Mouse (Mus musculus): Measurements from ENCODE around the gene Usf1. TPM values are rescaled to one million over a fixed set of nuclear protein-coding genes. Genes with fewer than 3 reads are reported as not detected.

The Usf1 gene
- polyA plus RNA-seq, 1 experiment from 2014 or later: 53.3 TPM

DNA sequence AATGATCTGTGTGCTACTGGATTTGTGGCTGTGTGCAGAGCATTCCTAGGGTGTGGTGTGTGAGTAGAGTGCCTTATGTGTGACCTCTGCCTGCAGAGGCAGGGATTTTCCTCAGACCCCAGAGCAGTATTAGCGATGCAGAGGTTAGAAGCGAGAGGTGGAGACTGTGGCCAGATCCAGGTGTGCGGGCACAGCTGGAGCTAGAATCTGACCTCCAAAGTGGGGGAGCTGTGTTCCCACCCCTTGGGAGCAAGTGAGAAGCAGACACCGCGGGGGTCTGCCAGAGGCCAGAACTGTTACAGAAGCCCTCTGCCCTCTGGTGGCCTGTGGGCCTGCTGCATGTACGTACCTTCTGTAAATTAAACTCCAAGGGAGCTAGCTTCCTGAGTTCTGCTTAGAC is 24.0 kb upstream of the Usf1 start:
- Histone ChIP-seq H3K9ac (peak overlapping the region; percentile 65; the same call in 1 of the 2 replicates), H3K36me3 (no peaks in the 10 kb centered on the region), H3K4me1 (no peaks in the 10 kb centered on the region), H3K9me3 (no peaks in the 10 kb centered on the region), H3K4me2 (peak overlapping the region; percentile 62), H3K27ac (replicated peaks) (no peak overlapping the region), H3K27me3 (replicated peaks) (peaks cover 14% of the 10 kb centered on the region), H3K4me3 (peak overlapping the region; percentile 33)
- WGBS: 12% methylated on average over 6 of the region's 6 CpGs
- ATAC-seq (ENCODE audit: extremely low read depth, insufficient number of reproducible peaks, low FRiP score, low TSS enrichment): no peak

DNA sequence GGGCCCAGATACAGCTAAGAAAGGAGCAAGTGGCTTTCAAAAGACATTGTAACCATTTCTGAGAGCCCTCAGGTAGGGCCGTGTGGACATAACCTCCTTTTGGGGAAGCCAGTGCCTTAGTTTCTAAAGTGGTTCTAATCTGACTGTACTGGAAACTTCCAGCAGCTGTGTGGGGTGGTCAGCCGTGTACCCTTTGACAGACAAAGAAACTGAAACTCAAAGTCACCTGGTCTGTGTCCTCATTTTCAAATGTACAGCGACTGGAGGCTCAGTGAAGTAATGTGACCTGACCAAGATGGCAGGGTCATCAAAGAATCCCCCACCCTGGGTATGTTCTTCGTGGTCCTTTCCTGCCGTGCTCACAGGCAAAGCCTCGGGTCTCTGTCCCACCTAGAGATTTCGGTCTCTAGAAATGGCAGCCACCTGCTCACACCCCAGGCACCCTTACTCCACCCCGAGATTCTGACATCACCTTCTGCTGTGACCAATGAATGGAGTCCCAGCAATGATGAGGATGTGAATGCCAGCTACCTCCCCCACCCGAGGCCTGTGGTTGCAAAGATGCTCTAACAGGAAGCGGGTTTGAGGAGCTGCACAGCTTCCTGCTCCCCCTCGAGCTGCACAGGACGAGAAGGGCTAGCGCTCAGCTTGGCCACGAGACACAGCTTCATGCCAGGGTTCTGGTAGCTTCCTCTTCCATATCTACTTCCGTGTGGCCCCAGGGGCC is 22.6 kb upstream of the Usf1 start, which contains the start of gene Arhgap30:
Gene Arhgap30 (plus strand): TSS at position 579 of the 727 bp plus-strand sequence.
- H3K36me3 ChIP-seq: no peaks in the 10 kb centered on the region
- H3K4me2 ChIP-seq: no peak within 1 kb of the TSS
- no peak within 1 kb of the TSS for H3K9ac ChIP-seq
- 64% methylated on average over 15 of the region's 15 CpGs for WGBS
- no peak for ATAC-seq (ENCODE audit: extremely low read depth, insufficient number of reproducible peaks, low FRiP score, low TSS enrichment)
- H3K27ac ChIP-seq (replicated peaks): no peak within 1 kb of the TSS
- no peaks in the 10 kb centered on the region for H3K9me3 ChIP-seq
- H3K27me3 ChIP-seq (replicated peaks): peaks cover 15% of the 10 kb centered on the region
- no peaks in the 10 kb centered on the region for H3K4me1 ChIP-seq
- H3K4me3 ChIP-seq: 0 out of 2 replicates have a peak within 1 kb of the TSS, but pooled peaks have one; percentile 6

DNA sequence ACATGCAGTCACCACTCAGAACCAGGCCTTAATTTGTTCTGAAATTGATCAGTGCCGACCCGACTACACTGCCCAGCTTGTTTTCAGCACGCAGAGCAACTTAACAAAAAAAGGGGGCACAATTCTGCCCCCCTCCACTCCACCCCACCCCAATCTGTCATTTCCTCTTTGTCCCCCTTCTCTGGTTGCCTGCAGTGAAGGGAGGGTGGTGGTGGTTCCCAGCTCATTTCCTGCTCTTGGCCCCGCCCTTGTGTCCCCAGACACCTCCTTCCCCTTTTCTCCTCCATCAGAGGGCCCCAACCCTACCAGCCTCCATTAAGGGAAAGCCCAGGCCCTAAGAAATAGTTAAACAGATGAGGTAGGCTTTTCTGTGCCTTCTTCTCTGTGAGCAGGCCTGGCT is 21.0 kb upstream of the Usf1 start:
- H3K4me2 ChIP-seq: no peak overlapping the region
- no peaks in the 10 kb centered on the region for H3K4me1 ChIP-seq
- no peak overlapping the region for H3K9ac ChIP-seq
- H3K27me3 ChIP-seq (replicated peaks): 0 out of 2 replicates have a peak, but pooled peaks cover 12% of the 10 kb centered on the region
- H3K27ac ChIP-seq (replicated peaks): no peak overlapping the region
- H3K9me3 ChIP-seq: no peaks in the 10 kb centered on the region
- ATAC-seq (ENCODE audit: extremely low read depth, insufficient number of reproducible peaks, low FRiP score, low TSS enrichment): no peak
- no peaks in the 10 kb centered on the region for H3K36me3 ChIP-seq
- no peak overlapping the region for H3K4me3 ChIP-seq
- WGBS: 84% methylated on average over 4 of the region's 4 CpGs

DNA sequence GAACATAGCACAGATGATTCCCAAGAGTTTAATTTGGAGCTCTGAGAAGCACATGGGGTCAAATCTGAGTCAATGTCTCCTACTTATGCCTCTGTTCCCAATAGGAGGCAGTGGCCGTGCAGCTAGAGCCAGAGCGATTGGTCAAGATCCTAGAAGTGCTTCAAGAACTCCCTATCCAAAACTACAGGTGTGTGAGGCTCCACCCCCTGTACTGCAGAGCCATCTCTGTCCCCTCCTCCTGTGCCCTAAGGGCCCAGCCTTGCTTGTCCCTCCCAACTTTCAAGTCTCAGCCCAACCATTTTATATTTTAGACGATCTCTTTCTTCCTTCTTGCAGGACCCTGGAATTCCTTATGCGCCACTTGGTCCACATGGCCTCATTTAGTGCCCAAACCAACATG is 9.3 kb upstream of the Usf1 start:
- Histone ChIP-seq H3K4me3 (no peak overlapping the region), H3K36me3 (no peaks in the 10 kb centered on the region), H3K9me3 (no peaks in the 10 kb centered on the region), H3K27ac (replicated peaks) (no peak overlapping the region), H3K27me3 (replicated peaks) (no peaks in the 10 kb centered on the region), H3K4me2 (no peak overlapping the region), H3K4me1 (no peaks in the 10 kb centered on the region), H3K9ac (no peak overlapping the region)
- no peak for ATAC-seq (ENCODE audit: extremely low read depth, insufficient number of reproducible peaks, low FRiP score, low TSS enrichment)
- 84% methylated on average over 4 of the region's 4 CpGs for WGBS

DNA sequence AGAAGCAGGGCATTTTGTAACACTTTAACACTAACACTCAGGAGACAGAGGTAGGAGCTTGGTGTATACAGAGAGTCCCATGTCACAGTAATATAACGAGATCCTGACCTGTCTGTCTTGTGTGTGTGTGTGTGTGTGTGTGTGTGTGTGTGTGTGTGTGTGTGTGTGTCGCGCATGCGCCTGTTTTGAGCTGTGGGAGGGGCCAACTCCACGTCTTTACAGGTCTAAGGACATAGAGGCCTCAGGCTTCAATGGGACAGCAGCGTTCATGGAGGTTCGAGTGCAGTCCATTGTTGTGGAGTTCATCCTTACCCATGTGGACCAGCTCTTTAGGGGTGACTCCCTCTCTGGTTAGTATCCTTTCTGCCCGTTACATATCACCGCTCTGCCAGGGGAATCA is 8.1 kb upstream of the Usf1 start:
- Histone ChIP-seq H3K4me1 (no peaks in the 10 kb centered on the region), H3K36me3 (no peaks in the 10 kb centered on the region), H3K27ac (replicated peaks) (no peak overlapping the region), H3K4me3 (no peak overlapping the region), H3K4me2 (no peak overlapping the region), H3K27me3 (replicated peaks) (peaks cover 8% of the 10 kb centered on the region; the same call in 1 of the 2 replicates), H3K9me3 (no peaks in the 10 kb centered on the region), H3K9ac (no peak overlapping the region)
- ATAC-seq (ENCODE audit: extremely low read depth, insufficient number of reproducible peaks, low FRiP score, low TSS enrichment): no peak
- WGBS: 77% methylated on average over 8 of the region's 9 CpGs

DNA sequence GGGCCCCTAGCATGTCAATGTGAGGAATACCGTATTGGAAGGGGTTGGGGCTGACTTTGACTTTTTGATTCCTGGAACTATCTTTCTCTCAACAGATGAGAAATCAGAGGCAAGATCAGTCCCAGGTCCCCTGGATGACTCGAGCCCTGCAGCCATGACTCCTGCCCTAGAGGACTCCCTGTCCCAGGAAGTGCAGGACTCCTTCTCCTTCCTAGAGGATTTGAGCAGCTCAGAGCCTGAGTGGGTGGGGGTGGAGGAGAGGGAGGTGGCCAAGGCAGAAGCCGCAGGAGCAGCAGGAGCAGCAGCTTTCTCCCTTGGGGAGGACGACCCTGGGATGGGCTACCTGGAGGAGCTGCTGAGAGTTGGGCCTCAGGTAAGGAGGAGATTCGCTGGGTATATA is 3.9 kb upstream of the Usf1 start:
- ATAC-seq (ENCODE audit: extremely low read depth, insufficient number of reproducible peaks, low FRiP score, low TSS enrichment): no peak
- H3K9me3 ChIP-seq: no peaks in the 10 kb centered on the region
- H3K4me3 ChIP-seq: no peak overlapping the region
- H3K27me3 ChIP-seq (replicated peaks): peaks cover 22% of the 10 kb centered on the region
- H3K36me3 ChIP-seq: no peaks in the 10 kb centered on the region
- H3K9ac ChIP-seq: no peak overlapping the region
- no peak overlapping the region for H3K4me2 ChIP-seq
- 0 out of 2 replicates have a peak, but pooled peaks cover under 1% of the 10 kb centered on the region for H3K4me1 ChIP-seq
- H3K27ac ChIP-seq (replicated peaks): no peak overlapping the region
- WGBS: 71% methylated on average over 5 of the region's 5 CpGs

DNA sequence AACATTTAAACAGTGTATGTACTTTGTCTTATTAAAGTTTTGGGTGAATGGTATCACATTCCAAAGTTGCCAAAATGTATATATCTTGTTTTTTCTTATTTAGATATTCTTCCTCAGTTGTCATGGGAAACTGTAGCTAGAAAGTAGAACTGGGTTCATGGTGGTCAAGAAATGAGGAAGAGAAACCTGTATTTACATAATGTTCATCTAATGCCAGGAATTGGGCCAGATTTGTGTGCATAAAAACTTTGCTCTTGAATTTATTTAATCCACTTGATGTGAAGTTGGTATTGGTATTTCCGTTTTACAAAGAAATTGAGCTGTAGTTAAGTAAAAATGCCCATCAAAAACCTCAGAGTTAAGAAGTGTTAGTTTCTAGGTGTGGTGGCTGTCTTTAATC is 882 bp upstream of the Usf1 start:
- Histone ChIP-seq H3K27ac (replicated peaks) (no peak overlapping the region), H3K9me3 (no peaks in the 10 kb centered on the region), H3K4me2 (no peak overlapping the region), H3K9ac (no peak overlapping the region), H3K27me3 (replicated peaks) (peaks cover 22% of the 10 kb centered on the region), H3K4me3 (no peak overlapping the region), H3K36me3 (peaks cover 12% of the 10 kb centered on the region), H3K4me1 (peaks cover 24% of the 10 kb centered on the region)
- no peak for ATAC-seq (ENCODE audit: extremely low read depth, insufficient number of reproducible peaks, low FRiP score, low TSS enrichment)
- 74% methylated on average over 1 of the region's 1 CpGs for WGBS

DNA sequence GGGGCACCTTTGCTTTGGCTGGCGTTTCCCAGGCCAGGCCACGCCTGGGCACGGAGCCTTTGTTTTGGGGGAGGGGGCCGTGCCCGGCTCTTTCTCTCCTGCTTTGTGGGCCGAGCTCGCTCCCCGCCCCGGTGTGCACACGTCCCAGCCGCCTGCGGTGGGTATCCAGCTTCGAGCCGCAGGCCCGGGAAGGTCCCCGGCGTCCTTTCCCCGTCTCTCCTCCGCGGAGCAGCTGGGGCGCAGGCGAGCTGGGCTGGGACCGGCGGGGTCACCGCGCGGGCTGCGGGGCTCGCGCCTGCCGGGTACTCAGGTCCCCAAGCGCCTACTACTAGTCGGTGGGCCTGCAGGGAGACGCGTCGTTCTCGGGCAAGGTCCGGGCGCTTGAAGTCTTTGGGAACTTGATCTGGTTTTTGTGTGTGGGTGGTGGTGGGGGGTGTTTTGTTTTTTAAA is 404 bp downstream of the Usf1 start:
- H3K4me1 ChIP-seq: peaks cover 24% of the 10 kb centered on the region
- no peaks in the 10 kb centered on the region for H3K9me3 ChIP-seq
- peak overlapping the region; percentile 99 for H3K9ac ChIP-seq
- WGBS: under 1% methylated on average over 39 of the region's 39 CpGs
- H3K27ac ChIP-seq (replicated peaks): peak overlapping the region; percentile 92
- peaks cover 25% of the 10 kb centered on the region for H3K36me3 ChIP-seq
- peak overlapping the region; percentile 98 for H3K4me3 ChIP-seq
- ATAC-seq (ENCODE audit: extremely low read depth, insufficient number of reproducible peaks, low FRiP score, low TSS enrichment): peak; percentile 41; the same call in 1 of the 2 replicates
- peak overlapping the region; percentile 73 for H3K4me2 ChIP-seq
- H3K27me3 ChIP-seq (replicated peaks): peaks cover 22% of the 10 kb centered on the region

DNA sequence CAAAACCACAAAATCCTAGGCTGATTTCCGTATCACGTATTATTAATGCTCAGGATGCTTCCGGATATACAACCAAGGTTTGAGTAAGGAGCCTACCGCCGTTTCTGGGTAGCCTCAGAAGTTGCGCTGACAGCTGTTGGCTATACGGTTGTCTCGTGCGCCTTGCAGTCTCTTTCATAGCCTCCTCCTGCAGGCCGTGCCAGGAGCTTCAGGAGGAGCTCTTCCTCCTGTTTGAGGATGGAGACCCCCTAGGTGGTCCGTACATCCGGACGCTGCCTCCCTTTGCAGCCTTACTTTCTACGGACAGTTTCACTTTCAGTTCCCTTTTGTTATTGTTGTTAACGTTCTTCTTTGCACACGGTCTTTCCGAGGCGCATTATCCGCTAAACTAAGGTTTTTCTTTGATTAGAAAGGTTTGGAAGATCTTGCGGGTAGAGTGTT is 908 bp downstream of the Usf1 start:
- Histone ChIP-seq H3K4me1 (peaks cover 24% of the 10 kb centered on the region), H3K27me3 (replicated peaks) (peaks cover 22% of the 10 kb centered on the region), H3K36me3 (peaks cover 30% of the 10 kb centered on the region), H3K4me3 (peak overlapping the region; percentile 98), H3K4me2 (peak overlapping the region; percentile 73), H3K9ac (peak overlapping the region; percentile 99), H3K9me3 (no peaks in the 10 kb centered on the region), H3K27ac (replicated peaks) (peak overlapping the region; percentile 92)
- no peak for ATAC-seq (ENCODE audit: extremely low read depth, insufficient number of reproducible peaks, low FRiP score, low TSS enrichment)
- under 1% methylated on average over 20 of the region's 20 CpGs for WGBS

DNA sequence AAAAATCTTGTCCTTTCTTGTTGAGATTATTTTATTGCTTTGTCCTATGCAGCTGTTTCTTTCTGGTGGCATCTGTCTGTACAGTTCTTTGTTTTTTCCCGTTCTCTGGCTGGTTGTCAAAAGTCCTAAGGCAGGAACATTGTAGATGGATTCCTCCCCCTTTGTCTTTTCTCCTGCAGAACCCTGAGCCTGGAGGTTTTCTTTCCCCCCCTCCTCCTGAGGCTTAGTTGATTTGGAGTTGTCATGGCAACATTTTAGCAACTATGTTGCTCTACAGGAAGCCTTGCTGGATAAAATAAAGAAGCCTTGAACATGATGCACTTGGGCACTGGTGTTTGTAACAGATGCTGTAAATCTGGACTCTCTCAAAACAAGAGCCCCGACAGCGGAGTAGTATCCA is 1.3 kb downstream of the Usf1 start:
- H3K36me3 ChIP-seq: peaks cover 34% of the 10 kb centered on the region
- peaks cover 20% of the 10 kb centered on the region for H3K27me3 ChIP-seq (replicated peaks)
- peak overlapping the region; percentile 99 for H3K9ac ChIP-seq
- 54% methylated on average over 3 of the region's 3 CpGs for WGBS
- H3K4me2 ChIP-seq: peak overlapping the region; percentile 73
- H3K9me3 ChIP-seq: no peaks in the 10 kb centered on the region
- peak overlapping the region; percentile 98 for H3K4me3 ChIP-seq
- peaks cover 24% of the 10 kb centered on the region for H3K4me1 ChIP-seq
- no peak for ATAC-seq (ENCODE audit: extremely low read depth, insufficient number of reproducible peaks, low FRiP score, low TSS enrichment)
- H3K27ac ChIP-seq (replicated peaks): peak overlapping the region; percentile 92

DNA sequence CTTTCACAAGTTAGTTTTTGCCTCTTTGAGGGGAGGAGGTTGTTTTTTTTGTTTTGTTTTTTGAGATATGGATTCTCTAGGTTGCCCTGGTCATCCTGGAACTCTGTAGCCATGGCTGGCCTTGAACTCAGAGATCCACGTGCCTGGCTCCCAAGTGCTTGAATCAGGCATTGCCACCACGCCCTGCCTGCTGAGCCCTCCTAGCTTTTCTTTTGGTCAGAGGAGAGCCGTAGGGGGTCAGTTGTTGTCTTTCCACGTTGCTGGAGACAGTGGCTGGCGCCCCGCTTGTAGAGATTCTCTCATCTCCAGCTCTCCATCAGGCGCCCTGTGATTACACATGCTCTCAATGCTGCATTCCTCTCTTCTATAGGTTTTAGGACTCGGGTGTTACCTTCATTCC is 2.5 kb downstream of the Usf1 start:
- no peak overlapping the region for H3K9ac ChIP-seq
- H3K4me2 ChIP-seq: no peak overlapping the region
- H3K9me3 ChIP-seq: no peaks in the 10 kb centered on the region
- ATAC-seq (ENCODE audit: extremely low read depth, insufficient number of reproducible peaks, low FRiP score, low TSS enrichment): no peak
- peaks cover 24% of the 10 kb centered on the region for H3K4me1 ChIP-seq
- H3K36me3 ChIP-seq: peaks cover 46% of the 10 kb centered on the region
- no peak overlapping the region for H3K27ac ChIP-seq (replicated peaks)
- WGBS: 75% methylated on average over 8 of the region's 8 CpGs
- peaks cover 13% of the 10 kb centered on the region for H3K27me3 ChIP-seq (replicated peaks)
- H3K4me3 ChIP-seq: no peak overlapping the region

DNA sequence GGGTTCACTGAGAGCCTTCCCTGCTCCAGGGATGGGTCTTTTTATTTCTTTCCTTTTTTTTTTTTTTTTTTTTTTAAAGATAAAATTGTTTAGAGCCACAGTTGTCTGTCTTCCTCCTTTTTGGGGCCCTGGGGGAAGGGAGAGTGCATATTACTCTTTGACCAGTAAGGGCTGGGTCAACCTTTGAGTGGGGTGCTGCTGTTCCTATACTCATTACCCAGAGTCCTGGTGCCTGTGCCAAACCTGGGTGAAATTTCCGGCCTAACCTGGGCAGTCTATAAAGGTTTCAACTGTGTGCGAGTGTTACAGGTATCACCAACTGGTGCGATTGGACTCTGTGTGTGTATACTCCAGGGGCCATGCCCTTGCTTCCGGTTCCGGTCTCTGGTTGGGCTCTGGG is 7.5 kb downstream of the Usf1 start, which contains the start of gene Tstd1:
Gene Tstd1 (plus strand): TSS at position 213 of the 400 bp plus-strand sequence.
- Histone ChIP-seq H3K9me3 (no peaks in the 10 kb centered on the region), H3K4me1 (peaks cover 24% of the 10 kb centered on the region), H3K27me3 (replicated peaks) (no peaks in the 10 kb centered on the region), H3K4me2 (no peak within 1 kb of the TSS), H3K27ac (replicated peaks) (no peak within 1 kb of the TSS), H3K36me3 (peaks cover 75% of the 10 kb centered on the region), H3K4me3 (no peak within 1 kb of the TSS), H3K9ac (no peak within 1 kb of the TSS)
- 86% methylated on average over 5 of the region's 5 CpGs for WGBS
- no peak for ATAC-seq (ENCODE audit: extremely low read depth, insufficient number of reproducible peaks, low FRiP score, low TSS enrichment)
